Mouse (Mus musculus) limb, embryonic 13.5 days (tissue): ENCODE measurements around the gene Rhobtb1. TPM values are rescaled to one million over a fixed set of nuclear protein-coding genes. Genes with fewer than 3 reads are reported as not detected.

Experiments used
- ATAC-seq: fragments of 200-750 bp; cut with Nextera tagmentation; 2 replicates; pipeline ENCODE4 v1.8.0; 2017; ENCODE audit warnings: low read depth, moderate number of reproducible peaks, moderate TSS enrichment; ENCODE audit not compliant: low FRiP score
- H3K27ac ChIP-seq: fragments of 300-500 bp; sonication (generic); 2 replicates; pipeline ENCODE4 v1.5.1; 2015; ENCODE audit warnings: inconsistent platforms, mild to moderate bottlenecking, moderate library complexity
- H3K27me3 ChIP-seq: fragments of 300-500 bp; sonication (generic); 2 replicates; pipeline ENCODE4 v1.6.1; 2015; ENCODE audit warnings: mild to moderate bottlenecking, inconsistent platforms
- H3K36me3 ChIP-seq: fragments of 300-500 bp; sonication (generic); 2 replicates; pipeline ENCODE4 v1.6.1; 2015; ENCODE audit warnings: inconsistent platforms, mild to moderate bottlenecking, moderate library complexity
- H3K4me1 ChIP-seq: fragments of 300-500 bp; sonication (generic); 2 replicates; pipeline ENCODE4 v1.6.1; 2015; ENCODE audit warnings: inconsistent platforms
- H3K4me2 ChIP-seq: fragments of 300-500 bp; sonication (generic); replicated peaks from 2 replicates; pipeline ENCODE4 v1.6.1; 2015; ENCODE audit warnings: inconsistent platforms, mild to moderate bottlenecking, moderate library complexity
- H3K4me3 ChIP-seq: fragments of 300-500 bp; sonication (generic); 2 replicates; pipeline ENCODE4 v1.5.1; 2015; ENCODE audit warnings: moderate library complexity, mild to moderate bottlenecking, inconsistent platforms
- H3K9ac ChIP-seq: fragments of 300-500 bp; sonication (generic); 2 replicates; pipeline ENCODE4 v1.6.1; 2015; ENCODE audit warnings: mild to moderate bottlenecking, inconsistent platforms
- H3K9me3 ChIP-seq: fragments of 300-500 bp; sonication (generic); 2 replicates; pipeline ENCODE4 v1.6.1; 2016; ENCODE audit warnings: inconsistent platforms
- WGBS: fragments of 180-500 bp; shearing (Covaris S2); methylation state at CpG from one replicate; pipeline ENCODE4 v1.1.7; 2015; 5-methylcytosine and 5-hydroxymethylcytosine counted together
- polyA plus RNA-seq: library from polyadenylated mRNA; unstranded; fragments of >200 nt; fragmentation: Nextera tagmentation; extraction: Ambion mirVana; gene quantifications from 2 replicates; pipeline ENCODE4 v1.2.1, GENCODE M21; 2015

Rhobtb1 gene
- polyA plus RNA-seq, 1 experiment from 2014 or later: 36.7 TPM

GRCm38 (mm10) chr10:69192266-69192665 is 41.0 kb downstream of the Rhobtb1 start:
- Histone ChIP-seq H3K9ac (no peak overlapping the region), H3K4me2 (no peak overlapping the region), H3K27ac (no peak overlapping the region), H3K9me3 (no peaks in the 10 kb centered on the region), H3K4me3 (no peak overlapping the region), H3K36me3 (no peaks in the 10 kb centered on the region), H3K4me1 (no peaks in the 10 kb centered on the region), H3K27me3 (no peaks in the 10 kb centered on the region)
- 89% methylated on average over 5 of the region's 5 CpGs for WGBS
- ATAC-seq: no peak

GRCm38 (mm10) chr10:69193721-69194120 is 42.5 kb downstream of the Rhobtb1 start:
- Histone ChIP-seq H3K9ac (no peak overlapping the region), H3K4me1 (no peaks in the 10 kb centered on the region), H3K9me3 (no peaks in the 10 kb centered on the region), H3K4me2 (no peak overlapping the region), H3K4me3 (no peak overlapping the region), H3K27ac (no peak overlapping the region), H3K27me3 (no peaks in the 10 kb centered on the region), H3K36me3 (no peaks in the 10 kb centered on the region)
- ATAC-seq: no peak
- 87% methylated on average over 10 of the region's 10 CpGs for WGBS

GRCm38 (mm10) chr10:69204677-69205400 is 53.6 kb downstream of the Rhobtb1 start:
- 49% methylated on average over 8 of the region's 8 CpGs for WGBS
- Histone ChIP-seq H3K4me1 (peaks cover 5% of the 10 kb centered on the region), H3K27me3 (no peaks in the 10 kb centered on the region), H3K36me3 (peaks cover 4% of the 10 kb centered on the region; the same call in 1 of the 2 replicates), H3K4me3 (no peak overlapping the region), H3K4me2 (no peak overlapping the region), H3K9me3 (no peaks in the 10 kb centered on the region), H3K27ac (no peak overlapping the region), H3K9ac (no peak overlapping the region)
- ATAC-seq: no peak

- Histone ChIP-seq H3K27me3 (no peaks in the 10 kb centered on the region), H3K9me3 (no peaks in the 10 kb centered on the region), H3K4me1 (peaks cover 5% of the 10 kb centered on the region), H3K9ac (no peak overlapping the region), H3K36me3 (peaks cover 8% of the 10 kb centered on the region; the same call in 1 of the 2 replicates), H3K4me2 (no peak overlapping the region), H3K27ac (no peak overlapping the region), H3K4me3 (no peak overlapping the region)
- 87% methylated on average over 6 of the region's 6 CpGs for WGBS
- ATAC-seq: no peak
Measured at GRCm38 (mm10) chr10:69206081-69206480, 54.8 kb downstream of the Rhobtb1 start.

- no peak overlapping the region for H3K27ac ChIP-seq
Measured at GRCm38 (mm10) chr10:69207481-69207880, 56.2 kb downstream of the Rhobtb1 start.

GRCm38 (mm10) chr10:69207981-69208630 is 56.9 kb downstream of the Rhobtb1 start:
- Histone ChIP-seq H3K9me3 (no peaks in the 10 kb centered on the region), H3K27me3 (no peaks in the 10 kb centered on the region), H3K9ac (no peak overlapping the region), H3K4me3 (no peak overlapping the region), H3K4me1 (peaks cover 13% of the 10 kb centered on the region), H3K4me2 (no peak overlapping the region), H3K36me3 (peaks cover 8% of the 10 kb centered on the region; the same call in 1 of the 2 replicates), H3K27ac (no peak overlapping the region)
- peak; percentile 57 for ATAC-seq
- 75% methylated on average over 15 of the region's 15 CpGs for WGBS

More at GRCm38 (mm10) chr10:69207481-69207880, 56.2 kb downstream of the Rhobtb1 start:
- Histone ChIP-seq H3K9ac (no peak overlapping the region), H3K36me3 (peaks cover 8% of the 10 kb centered on the region; the same call in 1 of the 2 replicates), H3K27me3 (no peaks in the 10 kb centered on the region), H3K4me3 (no peak overlapping the region), H3K9me3 (no peaks in the 10 kb centered on the region), H3K4me1 (peaks cover 13% of the 10 kb centered on the region), H3K4me2 (no peak overlapping the region)
- 77% methylated on average over 7 of the region's 7 CpGs for WGBS
- ATAC-seq: no peak

- Histone ChIP-seq H3K4me3 (no peak overlapping the region), H3K27ac (no peak overlapping the region), H3K4me1 (peaks cover 14% of the 10 kb centered on the region), H3K9me3 (no peaks in the 10 kb centered on the region), H3K36me3 (peaks cover 8% of the 10 kb centered on the region; the same call in 1 of the 2 replicates), H3K27me3 (no peaks in the 10 kb centered on the region), H3K9ac (no peak overlapping the region), H3K4me2 (no peak overlapping the region)
- no peak for ATAC-seq
- whole genome bisulfite sequencing: 94% methylated on average over 3 of the region's 3 CpGs
Measured at GRCm38 (mm10) chr10:69208705-69209104, 57.5 kb downstream of the Rhobtb1 start.

- Histone ChIP-seq H3K9me3 (no peaks in the 10 kb centered on the region), H3K27me3 (no peaks in the 10 kb centered on the region), H3K4me3 (no peak overlapping the region), H3K36me3 (peaks cover 8% of the 10 kb centered on the region; the same call in 1 of the 2 replicates), H3K9ac (no peak overlapping the region), H3K4me2 (no peak overlapping the region), H3K27ac (no peak overlapping the region), H3K4me1 (peaks cover 16% of the 10 kb centered on the region)
- 95% methylated on average over 10 of the region's 10 CpGs for WGBS
- no peak for ATAC-seq
Measured at GRCm38 (mm10) chr10:69210006-69210405, 58.8 kb downstream of the Rhobtb1 start.

- 85% methylated on average over 5 of the region's 5 CpGs for WGBS
- peaks cover 15% of the 10 kb centered on the region for H3K4me1 ChIP-seq
- H3K4me3 ChIP-seq: no peak overlapping the region
- no peak overlapping the region for H3K4me2 ChIP-seq
- no peak for ATAC-seq
- peaks cover 8% of the 10 kb centered on the region; the same call in 1 of the 2 replicates for H3K36me3 ChIP-seq
- H3K9ac ChIP-seq: no peak overlapping the region
- H3K27ac ChIP-seq: no peak overlapping the region
- H3K27me3 ChIP-seq: no peaks in the 10 kb centered on the region
- no peaks in the 10 kb centered on the region for H3K9me3 ChIP-seq
Measured at GRCm38 (mm10) chr10:69210659-69211058, 59.4 kb downstream of the Rhobtb1 start.

GRCm38 (mm10) chr10:69211560-69211959 is 60.3 kb downstream of the Rhobtb1 start:
- H3K9me3 ChIP-seq: peaks cover 3% of the 10 kb centered on the region; the same call in 1 of the 2 replicates
- H3K27ac ChIP-seq: peak overlapping the region; percentile 99
- peak overlapping the region; percentile 78 for H3K4me3 ChIP-seq
- peaks cover 17% of the 10 kb centered on the region for H3K36me3 ChIP-seq
- H3K9ac ChIP-seq: peak overlapping the region; percentile 93
- peaks cover 15% of the 10 kb centered on the region for H3K4me1 ChIP-seq
- WGBS: 60% methylated on average over 8 of the region's 8 CpGs
- H3K27me3 ChIP-seq: no peaks in the 10 kb centered on the region
- H3K4me2 ChIP-seq: peak overlapping the region; percentile 86
- ATAC-seq: no peak

- Histone ChIP-seq H3K27me3 (no peaks in the 10 kb centered on the region), H3K9me3 (peaks cover 3% of the 10 kb centered on the region; the same call in 1 of the 2 replicates), H3K9ac (peak overlapping the region; percentile 93), H3K4me2 (peak overlapping the region; percentile 86), H3K4me3 (peak overlapping the region; percentile 78), H3K27ac (peak overlapping the region; percentile 99), H3K4me1 (peaks cover 15% of the 10 kb centered on the region), H3K36me3 (peaks cover 21% of the 10 kb centered on the region)
- no peak for ATAC-seq
- 3% methylated on average over 14 of the region's 14 CpGs for WGBS
Measured at GRCm38 (mm10) chr10:69211976-69212375, 60.7 kb downstream of the Rhobtb1 start.
